Mouse (Mus musculus) intestine, embryonic 16.5 days (tissue): ENCODE measurements at regions not wholly inside any gene's neighbourhood (a gene's known extent, or its start where the extent isn't known, plus 50 kb on each side); places are given as distances from the start of the nearest gene placed in this dataset.

Experiments
- ATAC-seq: fragments of 200-750 bp; cut with Nextera tagmentation; 2 replicates; pipeline ENCODE4 v1.8.0; 2017; ENCODE audit warnings: moderate TSS enrichment, moderate library complexity
- H3K27ac ChIP-seq: fragments of 300-500 bp; sonication (generic); 2 replicates; pipeline ENCODE4 v1.5.1; 2014; ENCODE audit warnings: mild to moderate bottlenecking, low read length
- H3K27me3 ChIP-seq: fragments of 300-500 bp; sonication (generic); replicated peaks from 2 replicates; pipeline ENCODE4 v1.6.1; 2014; ENCODE audit warnings: low read length, control low read depth, mixed read lengths; ENCODE audit not compliant: control insufficient read depth, insufficient read depth
- H3K36me3 ChIP-seq: fragments of 300-500 bp; sonication (generic); 2 replicates; pipeline ENCODE4 v1.6.1; 2014; ENCODE audit warnings: low read length, control low read depth; ENCODE audit not compliant: control insufficient read depth, insufficient read depth
- H3K4me1 ChIP-seq: fragments of 300-500 bp; sonication (generic); 2 replicates; pipeline ENCODE4 v1.6.1; 2014; ENCODE audit warnings: low read length, control low read depth, mixed read lengths; ENCODE audit not compliant: control insufficient read depth, insufficient read depth
- H3K4me2 ChIP-seq: fragments of 300-500 bp; sonication (generic); 2 replicates; pipeline ENCODE4 v1.6.1; 2014; ENCODE audit warnings: low read depth, low read length, control low read depth
- H3K4me3 ChIP-seq: fragments of 300-500 bp; sonication (generic); 2 replicates; pipeline ENCODE4 v1.5.1; 2014; ENCODE audit warnings: mild to moderate bottlenecking, low read length
- H3K9ac ChIP-seq: fragments of 300-500 bp; sonication (generic); 2 replicates; pipeline ENCODE4 v1.6.1; 2014; ENCODE audit warnings: low read depth, low read length
- H3K9me3 ChIP-seq: fragments of 300-500 bp; sonication (generic); 2 replicates; pipeline ENCODE4 v1.6.1; 2016; ENCODE audit warnings: low read length, control low read depth; ENCODE audit not compliant: control insufficient read depth
- WGBS: fragments of 180-500 bp; shearing (Covaris S2); extraction: QIAGEN DNeasy Blood & Tissue Kit; methylation state at CpG from one replicate; pipeline ENCODE4 v1.1.7; 2014; 5-methylcytosine and 5-hydroxymethylcytosine counted together

- H3K4me2 ChIP-seq: no peak overlapping the region
- peaks cover 13% of the 10 kb centered on the region for H3K4me1 ChIP-seq
- 67% methylated on average over 7 of the region's 7 CpGs for WGBS
- H3K4me3 ChIP-seq: no peak overlapping the region
- H3K9me3 ChIP-seq: no peaks in the 10 kb centered on the region
- ATAC-seq: no peak
- no peak overlapping the region for H3K9ac ChIP-seq
- no peak overlapping the region for H3K27ac ChIP-seq
- H3K27me3 ChIP-seq: no peaks in the 10 kb centered on the region
- H3K36me3 ChIP-seq: no peaks in the 10 kb centered on the region
Observed at GRCm38 (mm10) chr6:94779213-94779612, 79.3 kb upstream of the Lrig1 start.

- H3K4me1 ChIP-seq: peaks cover 17% of the 10 kb centered on the region
- no peak overlapping the region for H3K4me3 ChIP-seq
- H3K27ac ChIP-seq: no peak overlapping the region
- 48% methylated on average over 1 of the region's 1 CpGs for WGBS
- H3K9me3 ChIP-seq: no peaks in the 10 kb centered on the region
- no peaks in the 10 kb centered on the region for H3K27me3 ChIP-seq
- H3K36me3 ChIP-seq: no peaks in the 10 kb centered on the region
- no peak for ATAC-seq
- no peak overlapping the region for H3K4me2 ChIP-seq
- no peak overlapping the region for H3K9ac ChIP-seq
Observed at GRCm38 (mm10) chr6:94778797-94779196, 78.8 kb upstream of the Lrig1 start.

GRCm38 (mm10) chr6:94776585-94776984 is 76.6 kb upstream of the Lrig1 start:
- H3K4me2 ChIP-seq: no peak overlapping the region
- no peak overlapping the region for H3K27ac ChIP-seq
- no peak overlapping the region for H3K9ac ChIP-seq
- WGBS: 44% methylated on average over 4 of the region's 4 CpGs
- peaks cover 26% of the 10 kb centered on the region for H3K4me1 ChIP-seq
- ATAC-seq: no peak
- no peak overlapping the region for H3K4me3 ChIP-seq
- H3K9me3 ChIP-seq: no peaks in the 10 kb centered on the region
- H3K27me3 ChIP-seq: no peaks in the 10 kb centered on the region
- H3K36me3 ChIP-seq: no peaks in the 10 kb centered on the region

- H3K9me3 ChIP-seq: no peaks in the 10 kb centered on the region
- no peak for ATAC-seq
- 0 out of 2 replicates have a peak overlapping the region, but pooled peaks have one; percentile 60 for H3K27ac ChIP-seq
- H3K4me1 ChIP-seq: peaks cover 25% of the 10 kb centered on the region
- H3K9ac ChIP-seq: no peak overlapping the region
- H3K36me3 ChIP-seq: no peaks in the 10 kb centered on the region
- H3K27me3 ChIP-seq: no peaks in the 10 kb centered on the region
- H3K4me3 ChIP-seq: no peak overlapping the region
- WGBS: 96% methylated on average over 3 of the region's 3 CpGs
- no peak overlapping the region for H3K4me2 ChIP-seq
Observed at GRCm38 (mm10) chr6:94774871-94775270, 74.9 kb upstream of the Lrig1 start.

GRCm38 (mm10) chr6:94773604-94774486 is 73.9 kb upstream of the Lrig1 start:
- no peaks in the 10 kb centered on the region for H3K27me3 ChIP-seq
- H3K36me3 ChIP-seq: no peaks in the 10 kb centered on the region
- 10% methylated on average over 27 of the region's 27 CpGs for WGBS
- H3K4me2 ChIP-seq: peak overlapping the region; percentile 55
- ATAC-seq: peak; percentile 47
- H3K27ac ChIP-seq: peak overlapping the region; percentile 60
- peak overlapping the region; percentile 46 for H3K9ac ChIP-seq
- no peaks in the 10 kb centered on the region for H3K9me3 ChIP-seq
- peaks cover 22% of the 10 kb centered on the region; the same call in 1 of the 2 replicates for H3K4me1 ChIP-seq
- H3K4me3 ChIP-seq: peak overlapping the region; percentile 23

- WGBS: 43% methylated on average over 12 of the region's 12 CpGs
- ATAC-seq: 0 out of 2 replicates have a peak, but pooled peaks have one; percentile 10
- no peaks in the 10 kb centered on the region for H3K27me3 ChIP-seq
- peak overlapping the region; percentile 46; the same call in 1 of the 2 replicates for H3K9ac ChIP-seq
- H3K4me1 ChIP-seq: peaks cover 22% of the 10 kb centered on the region; the same call in 1 of the 2 replicates
- H3K9me3 ChIP-seq: no peaks in the 10 kb centered on the region
- peak overlapping the region; percentile 55 for H3K4me2 ChIP-seq
- no peaks in the 10 kb centered on the region for H3K36me3 ChIP-seq
- H3K27ac ChIP-seq: peak overlapping the region; percentile 60
- peak overlapping the region; percentile 23; the same call in 1 of the 2 replicates for H3K4me3 ChIP-seq
Observed at GRCm38 (mm10) chr6:94772868-94773603, 73.1 kb upstream of the Lrig1 start.

- WGBS: 62% methylated on average over 7 of the region's 7 CpGs
- no peak overlapping the region for H3K4me3 ChIP-seq
- peaks cover 22% of the 10 kb centered on the region; the same call in 1 of the 2 replicates for H3K4me1 ChIP-seq
- no peak overlapping the region for H3K4me2 ChIP-seq
- H3K27ac ChIP-seq: no peak overlapping the region
- no peak overlapping the region for H3K9ac ChIP-seq
- H3K36me3 ChIP-seq: no peaks in the 10 kb centered on the region
- H3K27me3 ChIP-seq: no peaks in the 10 kb centered on the region
- no peak for ATAC-seq
- no peaks in the 10 kb centered on the region for H3K9me3 ChIP-seq
Observed at GRCm38 (mm10) chr6:94772391-94772790, 72.4 kb upstream of the Lrig1 start.

GRCm38 (mm10) chr6:94768230-94768629 is 68.3 kb upstream of the Lrig1 start:
- Histone ChIP-seq H3K27ac (no peak overlapping the region), H3K4me3 (no peak overlapping the region), H3K9ac (no peak overlapping the region), H3K36me3 (no peaks in the 10 kb centered on the region), H3K9me3 (no peaks in the 10 kb centered on the region), H3K4me2 (no peak overlapping the region), H3K4me1 (0 out of 2 replicates have a peak, but pooled peaks cover 4% of the 10 kb centered on the region), H3K27me3 (no peaks in the 10 kb centered on the region)
- no peak for ATAC-seq
- WGBS: 84% methylated on average over 5 of the region's 5 CpGs

GRCm38 (mm10) chr6:94765724-94766123 is 65.8 kb upstream of the Lrig1 start:
- Histone ChIP-seq H3K27ac (no peak overlapping the region), H3K4me3 (no peak overlapping the region), H3K27me3 (no peaks in the 10 kb centered on the region), H3K36me3 (no peaks in the 10 kb centered on the region), H3K4me1 (no peaks in the 10 kb centered on the region), H3K9me3 (no peaks in the 10 kb centered on the region), H3K4me2 (no peak overlapping the region), H3K9ac (no peak overlapping the region)
- ATAC-seq: no peak
- WGBS: 73% methylated on average over 6 of the region's 6 CpGs
